Mouse (Mus musculus) adipocyte (in vitro differentiated cells): ENCODE data around the gene Gm2832.
"Not testable (repeated sequence)": the region's sequence is repeated elsewhere in the genome, so short reads cannot be mapped to it uniquely, and the experiment has no call there.

Source experiments
- DNase-seq: peaks from one replicate; pipeline ENCODE4 v3.0.0-alpha.2; 2016; ENCODE audit warnings: low spot score

The Gm2832 gene

DNA sequence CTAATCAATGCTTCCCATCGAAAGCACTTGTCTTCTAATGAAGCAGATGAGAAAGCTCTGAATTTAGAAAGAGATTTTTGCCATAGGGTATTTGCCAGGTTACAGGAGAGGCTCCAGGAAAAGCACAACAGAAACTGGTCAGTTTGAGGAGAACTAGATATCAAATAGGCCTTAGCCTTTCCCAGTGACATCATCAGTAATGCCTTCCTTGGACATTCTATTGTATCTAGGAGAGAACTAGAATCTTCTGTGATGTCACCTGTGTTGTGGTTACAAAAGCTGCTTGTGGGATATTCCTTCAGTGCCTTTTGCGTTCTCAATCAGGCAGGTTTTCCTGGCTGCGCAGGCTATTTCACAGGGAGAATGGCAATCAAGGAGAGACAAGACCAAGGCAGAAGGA, at the start of gene Gm2832:
Gene Gm2832, plus strand, starts transcription at position 301 of the 400 bp plus-strand sequence.
- not testable (repeated sequence) for DNase-seq

DNA sequence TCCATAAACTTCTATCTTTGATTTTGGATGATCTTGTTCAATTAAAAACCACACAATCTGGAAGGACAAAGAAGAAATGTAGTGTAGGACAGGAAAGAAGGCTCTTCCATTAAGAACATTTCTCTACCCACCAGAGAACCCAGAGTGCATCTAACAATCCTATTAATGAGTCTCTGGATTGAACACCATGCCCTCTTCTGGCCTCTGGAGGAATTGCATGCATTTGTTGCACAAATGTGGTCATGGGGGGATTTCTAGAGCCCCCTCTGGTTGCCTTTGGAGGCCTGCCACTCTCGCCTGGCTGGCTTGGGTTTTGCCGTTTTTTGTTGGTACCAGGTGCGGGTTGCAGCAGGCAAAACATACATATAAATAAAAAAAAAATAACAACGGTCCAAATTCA, 15.3 kb upstream of the Gm2832 start:
- not testable (repeated sequence) for DNase-seq

DNA sequence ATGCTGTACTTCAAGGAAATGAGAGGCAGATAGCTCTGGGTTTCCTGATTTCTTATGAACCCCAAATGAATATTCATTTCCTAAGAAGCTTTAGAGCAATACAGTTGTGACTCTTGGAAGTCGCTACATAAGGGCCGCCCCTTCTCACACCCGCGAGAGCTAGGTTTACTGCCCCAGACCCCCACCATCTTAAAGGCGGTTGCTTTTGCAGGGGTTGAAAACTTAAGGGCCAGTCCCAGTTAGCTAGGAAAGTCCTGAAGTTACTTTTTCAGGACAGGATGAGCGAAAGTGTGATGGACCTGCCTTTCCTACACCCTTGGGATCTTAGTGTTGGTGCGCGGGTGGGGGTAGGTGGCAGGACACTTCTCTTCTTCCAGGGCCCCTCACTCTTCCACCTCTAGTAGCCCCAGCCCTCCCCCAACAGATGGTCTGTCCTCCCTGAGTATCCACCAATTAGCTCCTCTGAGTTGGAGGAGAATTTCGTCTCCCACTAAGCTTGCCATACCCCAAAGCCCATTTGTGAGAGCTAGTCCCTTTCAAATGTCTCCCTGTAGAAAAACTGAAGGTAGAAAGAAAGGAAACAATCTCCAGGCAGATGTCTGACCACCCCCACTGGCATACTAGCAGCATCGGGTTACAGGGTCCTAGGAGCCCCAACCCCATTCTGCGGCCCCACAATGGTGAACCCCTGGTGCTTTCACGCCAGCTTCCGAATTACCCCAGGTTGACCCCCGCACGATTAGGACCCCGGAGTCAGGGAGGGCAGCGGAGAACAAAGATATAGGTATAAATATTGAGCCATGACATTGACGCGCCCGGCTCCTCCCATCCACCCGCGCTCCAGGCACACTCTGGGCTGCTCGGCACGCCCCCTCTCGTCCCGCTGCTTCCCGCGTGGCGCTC, 14.5 kb upstream of the Gm2832 start:
- DNase-seq, result not testable (repeated sequence)

DNA sequence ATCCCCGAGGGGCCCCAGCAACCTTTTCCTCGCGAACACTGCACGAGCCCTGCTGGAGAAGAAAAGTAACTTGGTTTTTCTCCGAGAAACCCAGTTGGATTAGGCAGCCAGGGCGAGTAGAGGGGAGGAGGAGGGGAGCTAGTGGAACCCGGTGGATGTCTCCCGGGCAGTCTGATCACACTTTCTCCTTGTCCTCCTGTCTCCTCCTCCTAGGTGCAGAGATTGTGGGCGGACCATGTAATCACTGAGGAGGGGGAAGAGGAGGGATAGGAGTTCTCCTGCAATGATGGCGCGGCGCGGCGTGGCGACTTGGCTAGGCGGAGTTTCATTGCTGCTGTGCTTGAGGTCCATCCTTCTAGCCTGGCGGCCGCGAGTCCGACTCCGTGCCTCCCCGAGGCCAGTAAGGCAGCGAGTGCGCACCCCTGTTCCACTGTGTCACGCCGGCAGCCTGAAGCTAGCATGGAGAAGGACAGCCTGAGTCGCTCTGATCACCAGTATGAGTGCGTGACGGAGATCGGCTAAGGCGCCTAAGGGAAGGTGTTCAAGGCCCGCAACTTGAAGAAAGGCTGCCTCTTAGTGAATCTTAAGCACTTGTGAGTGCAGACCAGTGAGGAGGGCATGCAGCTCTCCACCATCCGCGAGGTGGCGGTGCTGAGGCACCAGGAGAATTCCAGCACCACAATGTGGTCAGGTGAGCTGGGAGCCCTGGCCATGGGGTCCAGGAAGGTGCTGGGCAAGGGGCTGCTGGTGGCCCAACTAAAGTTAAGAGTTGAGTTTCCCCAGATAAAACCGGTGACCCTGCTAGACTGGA, 13.6 kb upstream of the Gm2832 start:
- not testable (repeated sequence) for DNase-seq

DNA sequence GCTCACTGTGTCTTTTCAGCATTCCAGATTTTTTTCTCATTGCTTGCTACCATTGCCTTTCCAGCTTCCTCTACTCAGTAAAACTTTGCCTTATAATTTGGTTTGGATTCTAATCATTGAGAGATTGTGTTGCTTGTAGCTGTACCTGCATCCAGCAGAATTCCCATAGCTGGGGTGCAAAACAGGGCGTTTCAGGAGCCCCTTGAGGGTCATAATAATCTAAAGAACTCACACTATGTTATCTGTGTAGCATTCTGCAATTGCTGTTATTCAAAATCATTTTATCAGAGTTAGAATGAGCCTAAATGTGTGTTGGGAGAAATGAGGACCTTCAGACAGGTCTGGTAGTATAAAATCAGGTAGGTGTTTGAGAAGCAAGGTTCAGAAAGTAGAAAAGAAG, 7.4 kb downstream of the Gm2832 start:
- DNase-seq, result not testable (repeated sequence)
